22 mouse cellular contexts compared by ENCODE assay signal in genomic region chr16:73259283-73259682, GRCm38 (mm10).
"Had no signal": no experiment of that assay in that cellular context is flagged by ENCODE, and none has a peak within 500 bp of the region (broad histone marks: within the 10 kb centered on the region; RNA-seq: fewer than 3 reads in every experiment).

No protein-coding gene starts in this region.

- H3K36me3 ChIP-seq: kidney, embryonic 15.5 days; limb, embryonic 12.5 days; limb, embryonic 15.5 days; midbrain, embryonic 12.5 days; midbrain, embryonic 15.5 days; neural tube, embryonic 12.5 days; neural tube, embryonic 15.5 days; stomach, embryonic 15.5 days had no signal

- H3K27ac ChIP-seq: kidney, embryonic 15.5 days; limb, embryonic 12.5 days; limb, embryonic 15.5 days; liver, embryonic 14.5 days; macrophage; midbrain, embryonic 12.5 days; midbrain, embryonic 15.5 days; neural tube, embryonic 12.5 days; neural tube, embryonic 15.5 days; stomach, embryonic 15.5 days had no signal

- ATAC-seq: liver, postnatal 0 days; lung, postnatal 0 days; midbrain, embryonic 15.5 days had no signal

- H3K4me2 ChIP-seq: kidney, embryonic 15.5 days; limb, embryonic 12.5 days; limb, embryonic 15.5 days; liver, embryonic 11.5 days; lung, embryonic 14.5 days; midbrain, embryonic 12.5 days; midbrain, embryonic 15.5 days; neural tube, embryonic 12.5 days; neural tube, embryonic 15.5 days; stomach, embryonic 15.5 days had no signal

- H3K9me3 ChIP-seq: kidney, embryonic 15.5 days; limb, embryonic 15.5 days; midbrain, embryonic 12.5 days; midbrain, embryonic 15.5 days; neural tube, embryonic 12.5 days; neural tube, embryonic 15.5 days; stomach, embryonic 15.5 days had no signal

- H3K9ac ChIP-seq: kidney, embryonic 15.5 days; limb, embryonic 12.5 days; limb, embryonic 15.5 days; liver, embryonic 14.5 days; liver, postnatal 0 days; lung, embryonic 14.5 days; midbrain, embryonic 12.5 days; midbrain, embryonic 15.5 days; neural tube, embryonic 12.5 days; neural tube, embryonic 15.5 days; stomach, embryonic 15.5 days had no signal

- H3K4me1 ChIP-seq: kidney, embryonic 15.5 days; limb, embryonic 12.5 days; limb, embryonic 15.5 days; midbrain, embryonic 12.5 days; midbrain, embryonic 15.5 days; neural tube, embryonic 12.5 days; neural tube, embryonic 15.5 days; stomach, embryonic 15.5 days had no signal

- H3K4me3 ChIP-seq: kidney, embryonic 15.5 days; limb, embryonic 12.5 days; limb, embryonic 15.5 days; midbrain, embryonic 12.5 days; midbrain, embryonic 15.5 days; neural tube, embryonic 12.5 days; neural tube, embryonic 15.5 days; stomach, embryonic 15.5 days had no signal

- H3K27me3 ChIP-seq: kidney, embryonic 15.5 days; limb, embryonic 12.5 days; limb, embryonic 15.5 days; midbrain, embryonic 12.5 days; midbrain, embryonic 15.5 days; neural tube, embryonic 12.5 days; neural tube, embryonic 15.5 days; stomach, embryonic 15.5 days had no signal

- DNase-seq: kidney, postnatal 10 days; kidney, postnatal 36 days; left cerebral cortex, postnatal 4 days; liver, postnatal 0 days; lung, embryonic 14.5 days; right cerebral cortex, adult 18-20 months; right cerebral cortex, postnatal 14 days; right cerebral cortex, postnatal 4 days; thymus, adult 18-20 months; thymus, postnatal 36 days had no signal
